16 mouse cellular contexts compared by ENCODE assay signal in the genomic region with DNA sequence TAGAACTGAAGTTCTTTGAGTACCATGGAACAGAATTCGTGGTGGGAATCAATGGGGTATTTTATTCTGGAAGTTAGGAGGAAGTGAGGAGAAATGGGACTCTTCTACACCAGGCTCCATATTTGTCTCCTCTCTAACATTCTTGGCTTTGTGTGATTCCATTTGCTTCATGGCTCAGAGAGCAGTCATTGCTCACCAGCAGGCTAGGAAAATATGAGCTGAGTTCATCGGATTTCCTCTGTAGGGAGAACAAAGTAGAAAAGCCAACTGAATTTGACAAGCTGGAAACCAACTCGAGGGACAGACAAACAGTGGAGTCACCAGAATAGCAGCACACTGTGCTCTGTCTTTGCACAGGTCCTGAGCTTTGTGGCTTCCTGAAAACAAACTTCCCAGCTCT.
"Had no signal": no experiment of that assay in that cellular context is flagged by ENCODE, and none has a peak within 500 bp of the region (broad histone marks: within the 10 kb centered on the region; RNA-seq: fewer than 3 reads in every experiment).

No protein-coding gene starts in this region.

- H3K27me3 ChIP-seq: liver, embryonic 13.5 days; neural tube, embryonic 13.5 days had no signal

- H3K4me2 ChIP-seq: liver, embryonic 13.5 days; midbrain, embryonic 11.5 days; neural tube, embryonic 13.5 days had no signal

- DNase-seq: kidney, adult 2 months; kidney, postnatal 10 days; kidney, postnatal 4 days; liver, embryonic 13.5 days; lung, adult 2 months; lung, postnatal 14 days; lung, postnatal 4 days; midbrain, embryonic 14.5 days; retina, postnatal 1 day; right cerebral cortex, postnatal 25 days; thymus, adult 2 months; thymus, postnatal 14 days; thymus, postnatal 4 days had no signal

- H3K27ac ChIP-seq: liver, embryonic 13.5 days; neural tube, embryonic 13.5 days; stomach, postnatal 0 days had no signal

- H3K9me3 ChIP-seq: liver, embryonic 13.5 days; neural tube, embryonic 13.5 days had no signal

- H3K4me1 ChIP-seq: liver, embryonic 13.5 days; neural tube, embryonic 13.5 days had no signal

- H3K9ac ChIP-seq: liver, embryonic 13.5 days; neural tube, embryonic 13.5 days had no signal

- H3K4me3 ChIP-seq: liver, embryonic 13.5 days; neural tube, embryonic 13.5 days had no signal

- H3K36me3 ChIP-seq: liver, embryonic 13.5 days; neural tube, embryonic 13.5 days had no signal
